Mouse (Mus musculus) heart, postnatal 14 days (tissue): ENCODE data around the gene Cysltr2. TPM values are rescaled to one million over a fixed set of nuclear protein-coding genes. Genes with fewer than 3 reads are reported as not detected.

Source experiments
- DNase-seq, 2 experiments: peaks; one replicate each; pipeline ENCODE4 v3.0.0; 2021 to 2022
- intact Hi-C: fragments of 180-260 bp; cut with DNase I; formaldehyde crosslinking; loops from one replicate; pipeline ENCODE4 v1.15.1; 2025
- total RNA-seq, 2 experiments: library from RNA; stranded (reverse); gene quantifications; 2 replicates each; pipeline ENCODE4 v1.2.3; 2021

The Cysltr2 gene
- total RNA-seq, 2 experiments from 2014 or later: 0.56 TPM; not detected in 1

GRCm38 (mm10) chr14:72998111-72998510 is 50.8 kb downstream of the Cysltr2 start:
- DNase-seq: no peak
- intact Hi-C loops: no loop called here

DNA sequence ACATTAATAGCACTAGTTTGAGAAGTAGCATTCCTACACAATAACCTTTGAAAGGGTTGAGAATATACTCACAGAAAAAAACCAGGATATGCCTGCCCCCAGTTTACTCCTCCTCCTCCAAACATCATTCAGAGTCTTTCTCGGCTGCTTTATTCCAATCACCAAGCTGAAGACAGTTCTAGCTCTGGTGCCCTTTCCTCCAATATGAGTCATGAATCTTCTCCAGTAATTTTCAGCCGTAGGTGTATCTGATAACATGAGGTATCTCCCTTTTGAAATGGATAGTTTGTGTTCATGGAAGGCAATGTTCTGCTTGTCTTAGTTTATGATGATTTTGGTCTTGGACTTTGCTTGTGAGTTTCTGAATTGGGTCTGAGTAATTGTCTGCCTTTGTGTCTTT is 62.9 kb downstream of the Cysltr2 start:
- intact Hi-C loops: loop anchor here (10.0 kb wide), 2 partner anchors 271 to 411 kb away; partner anchors contain the start of gene Fndc3a
- DNase-seq: no peak

DNA sequence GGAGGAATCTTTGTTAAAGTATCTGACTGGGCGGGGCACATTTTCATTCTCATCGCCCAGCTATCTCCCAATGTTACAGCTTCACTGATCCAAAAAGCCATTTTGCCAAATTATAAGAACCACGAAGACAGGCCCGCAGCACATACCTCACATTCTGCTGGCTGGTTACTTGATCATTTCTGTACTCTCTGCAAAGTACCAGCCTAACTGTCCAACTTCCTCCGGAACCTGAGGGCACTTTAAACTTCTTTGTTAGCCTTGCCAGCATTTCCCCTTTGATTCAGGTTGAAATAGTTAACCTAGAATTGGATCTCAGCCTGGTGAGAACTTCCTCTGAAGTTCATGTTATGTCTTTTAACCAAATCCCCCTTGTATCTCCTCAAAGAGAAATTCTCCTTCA is 63.8 kb downstream of the Cysltr2 start:
- intact Hi-C loops: loop anchor here (10.0 kb wide), 2 partner anchors 270 to 410 kb away; partner anchors contain the start of gene Fndc3a
- no peak for DNase-seq

DNA sequence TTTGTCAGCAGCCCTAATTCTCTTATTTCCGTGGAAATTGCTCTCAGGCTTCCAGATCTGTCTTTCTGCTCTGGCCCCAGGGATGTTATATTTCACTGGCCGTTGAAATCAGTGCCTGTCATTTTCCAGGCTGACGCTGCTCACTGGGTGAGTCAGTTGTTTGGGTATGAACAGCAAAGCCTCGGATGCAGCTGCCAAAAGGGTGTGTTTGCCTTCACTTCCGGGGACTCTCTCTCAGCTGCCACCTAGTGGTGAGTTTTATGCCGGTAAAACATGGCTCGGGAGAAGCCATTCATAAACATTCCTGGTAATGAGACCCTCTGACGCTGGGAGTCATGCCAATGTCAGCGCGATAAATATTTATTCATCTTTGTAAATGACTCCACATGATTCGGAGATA is 65.5 kb downstream of the Cysltr2 start:
- DNase-seq: peak; percentile 78 to 88
- intact Hi-C loops: loop anchor here (10.0 kb wide), 2 partner anchors 269 to 409 kb away; partner anchors contain the start of gene Fndc3a

DNA sequence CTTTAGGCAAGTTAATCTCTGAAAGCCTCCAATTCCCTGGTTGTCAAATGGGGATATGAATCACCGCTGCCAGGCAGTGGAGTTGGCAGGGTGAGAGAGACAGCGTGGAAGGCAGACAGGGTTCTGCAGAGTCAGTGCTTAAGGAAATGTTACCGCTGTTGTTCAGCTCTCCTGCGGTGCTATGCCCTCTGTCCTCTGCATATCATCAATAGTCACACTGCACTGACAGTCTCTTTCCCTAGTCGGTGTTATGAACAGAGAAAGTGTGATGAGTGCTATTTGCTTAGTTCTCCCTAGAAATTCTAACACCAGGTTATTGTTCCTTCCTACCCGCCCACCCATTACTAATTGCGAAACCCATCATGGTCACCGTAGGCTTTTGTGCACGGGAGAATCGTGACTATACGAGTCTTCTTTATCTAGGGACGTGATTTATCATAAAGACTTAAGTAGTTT is 65.9 kb downstream of the Cysltr2 start:
- DNase-seq: peak in 1 of 2 experiments; percentile 10
- intact Hi-C loops: loop anchor here (10.0 kb wide), 2 partner anchors 268 to 408 kb away; partner anchors contain the start of gene Fndc3a

GRCm38 (mm10) chr14:72980761-72981160 is 68.2 kb downstream of the Cysltr2 start:
- intact Hi-C loops: loop anchor here (10.0 kb wide), 2 partner anchors 266 to 406 kb away; partner anchors contain the start of gene Fndc3a

GRCm38 (mm10) chr14:72980106-72980505 is 68.8 kb downstream of the Cysltr2 start:
- no peak for DNase-seq
- intact Hi-C loops: loop anchor here (10.0 kb wide), 2 partner anchors 265 to 405 kb away; partner anchors contain the start of gene Fndc3a

More at GRCm38 (mm10) chr14:72980761-72981160, 68.2 kb downstream of the Cysltr2 start:
- DNase-seq: no peak

- intact Hi-C loops: loop anchor here (10.0 kb wide), 1 partner anchor 101 kb away; no protein-coding TSS in a partner anchor
- peak in 1 of 2 experiments; percentile 34 for DNase-seq
Measured at GRCm38 (mm10) chr14:72976111-72976510, 72.8 kb downstream of the Cysltr2 start.

Other genes with a start within 250 kb of the Cysltr2 start
- 10 to 100 TPM; 29.3 to 29.4 TPM for gene Rcbtb2, start 73.9 kb upstream of the Cysltr2 start, total RNA-seq
- 1 to 10 TPM; 4.0 TPM for gene Lpar6, start 188.8 kb upstream of the Cysltr2 start, total RNA-seq